Mouse (Mus musculus): ENCODE measurements at regions not wholly inside any gene's neighbourhood (a gene's known extent, or its start where the extent isn't known, plus 50 kb on each side); places are given as distances from the start of the nearest gene placed in this dataset.

DNA sequence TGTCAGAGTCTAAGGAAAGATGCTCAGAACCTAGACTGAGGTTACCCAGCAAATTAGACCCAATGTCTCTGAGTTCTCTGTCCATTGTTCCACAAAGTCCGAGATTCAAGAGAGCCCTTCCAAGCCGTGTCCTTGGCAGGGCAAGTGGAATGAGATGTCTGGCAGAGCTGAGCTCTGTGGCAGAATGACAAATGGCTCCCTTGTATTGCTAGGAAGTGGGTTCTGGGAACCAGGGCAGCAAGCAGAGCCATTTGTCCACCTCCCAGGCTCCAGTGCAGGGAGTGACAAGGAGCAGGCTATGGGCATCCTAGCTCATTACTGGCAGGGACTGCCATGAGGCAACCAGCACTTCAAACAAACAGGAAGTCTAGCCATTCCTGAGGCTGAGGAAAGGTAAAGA, 206.3 kb upstream of the Nlrp1b start:
- DNase-seq (ENCODE audit: low spot score) (no peak), ATAC-seq (replicated peaks; ENCODE audit: low FRiP score, low TSS enrichment, low read depth) (no peak)
- Histone ChIP-seq H3K4me3 (ENCODE audit: low read depth, low read length) (no peak overlapping the region), H3K9ac (ENCODE audit: low read length) (no peak overlapping the region), H3K4me2 (ENCODE audit: low read length) (no peak overlapping the region), H3K27me3 (replicated peaks; ENCODE audit: control insufficient read depth, insufficient read depth, low read length) (no peaks in the 10 kb centered on the region), H3K4me1 (replicated peaks; ENCODE audit: control insufficient read depth, insufficient read depth, low read length) (no peaks in the 10 kb centered on the region), H3K36me3 (ENCODE audit: control insufficient read depth, insufficient read depth, low read length) (no peaks in the 10 kb centered on the region), H3K27ac (ENCODE audit: low read depth) (no peak overlapping the region), H3K9me3 (ENCODE audit: control insufficient read depth, low read length) (no peaks in the 10 kb centered on the region)
- WGBS, result 35% methylated on average over 2 of the region's 2 CpGs

DNA sequence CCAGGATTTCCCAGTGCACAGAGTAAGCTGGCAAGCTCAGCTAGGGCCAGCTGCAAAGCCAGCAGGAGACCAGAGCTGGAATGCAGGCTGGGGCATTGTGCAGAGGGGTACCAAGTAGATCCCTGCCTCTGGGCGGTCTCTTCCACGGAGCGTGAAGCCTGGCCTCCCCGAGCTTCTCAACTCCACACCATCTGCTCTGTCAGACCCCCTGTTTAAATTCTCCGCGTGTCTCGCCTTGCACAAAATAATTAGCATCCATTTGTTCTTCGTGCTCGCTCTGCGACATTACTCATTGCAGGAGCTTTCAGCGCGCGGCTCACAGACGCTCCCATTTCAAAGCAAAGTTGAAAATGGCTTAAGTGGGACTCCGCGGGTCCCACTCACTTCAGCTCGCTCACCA, 209.3 kb upstream of the Nlrp1b start:
- no peaks in the 10 kb centered on the region for H3K36me3 ChIP-seq (ENCODE audit: control insufficient read depth, insufficient read depth, low read length)
- H3K4me1 ChIP-seq (replicated peaks; ENCODE audit: control insufficient read depth, insufficient read depth, low read length), result no peaks in the 10 kb centered on the region
- DNase-seq (ENCODE audit: low spot score) (no peak), ATAC-seq (replicated peaks; ENCODE audit: low FRiP score, low TSS enrichment, low read depth) (no peak)
- peak overlapping the region; percentile 12; the same call in 1 of the 2 replicates for H3K4me2 ChIP-seq (ENCODE audit: low read length)
- H3K27ac ChIP-seq (ENCODE audit: low read depth), result no peak overlapping the region
- H3K9me3 ChIP-seq (ENCODE audit: control insufficient read depth, low read length), result no peaks in the 10 kb centered on the region
- H3K4me3 ChIP-seq (ENCODE audit: low read depth, low read length), result no peak overlapping the region
- H3K9ac ChIP-seq (ENCODE audit: low read length), result no peak overlapping the region
- H3K27me3 ChIP-seq (replicated peaks; ENCODE audit: control insufficient read depth, insufficient read depth, low read length), result no peaks in the 10 kb centered on the region
- 8% methylated on average over 17 of the region's 17 CpGs for whole genome bisulfite sequencing

DNA sequence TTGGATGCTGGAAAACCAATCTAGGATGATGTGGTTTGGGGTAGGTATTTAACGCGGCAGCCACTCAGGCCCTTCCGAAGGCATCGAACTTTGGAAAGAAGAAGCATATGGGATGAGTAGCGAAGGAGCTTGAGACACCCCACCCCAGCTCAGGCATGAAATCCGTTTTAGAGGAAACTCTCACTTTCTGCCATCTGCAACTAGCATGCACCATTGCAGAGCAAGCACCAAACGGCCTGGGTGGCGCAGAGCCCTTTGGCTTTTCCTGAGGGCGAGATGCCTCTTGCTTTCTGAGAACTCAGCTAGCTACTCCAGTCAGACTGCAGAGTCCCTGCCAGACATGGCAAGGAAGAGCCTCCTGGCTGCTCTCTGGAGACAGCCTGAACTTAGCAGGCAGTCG, 209.9 kb upstream of the Nlrp1b start:
- Histone ChIP-seq H3K4me1 (replicated peaks; ENCODE audit: control insufficient read depth, insufficient read depth, low read length) (no peaks in the 10 kb centered on the region), H3K9ac (ENCODE audit: low read length) (no peak overlapping the region), H3K4me3 (ENCODE audit: low read depth, low read length) (no peak overlapping the region), H3K27me3 (replicated peaks; ENCODE audit: control insufficient read depth, insufficient read depth, low read length) (no peaks in the 10 kb centered on the region), H3K36me3 (ENCODE audit: control insufficient read depth, insufficient read depth, low read length) (no peaks in the 10 kb centered on the region), H3K9me3 (ENCODE audit: control insufficient read depth, low read length) (no peaks in the 10 kb centered on the region), H3K4me2 (ENCODE audit: low read length) (peak overlapping the region; percentile 12; the same call in 1 of the 2 replicates), H3K27ac (ENCODE audit: low read depth) (no peak overlapping the region)
- DNase-seq (ENCODE audit: low spot score) (no peak), ATAC-seq (replicated peaks; ENCODE audit: low FRiP score, low TSS enrichment, low read depth) (no peak)
- whole genome bisulfite sequencing, result 58% methylated on average over 10 of the region's 10 CpGs

DNA sequence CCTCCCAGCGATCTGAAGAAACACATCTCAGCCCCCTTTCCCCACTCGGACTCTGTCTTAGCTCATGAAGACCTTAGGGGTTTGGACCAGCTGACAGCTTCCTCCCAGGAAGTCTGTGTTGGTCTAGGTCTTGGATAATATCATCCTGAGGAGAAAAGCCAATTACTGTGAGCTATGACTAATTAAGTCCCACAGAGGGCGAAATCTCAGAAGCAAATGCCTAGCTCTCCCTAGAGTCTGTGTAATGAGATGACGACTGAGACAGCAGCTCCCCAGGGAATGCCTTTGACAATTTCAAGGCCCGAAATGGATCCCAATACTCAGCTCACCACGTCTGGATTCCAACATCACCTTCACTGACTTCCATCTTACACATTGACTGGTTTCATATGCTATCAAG, 213.5 kb upstream of the Nlrp1b start:
- no peaks in the 10 kb centered on the region for H3K27me3 ChIP-seq (replicated peaks; ENCODE audit: control insufficient read depth, insufficient read depth, low read length)
- no peak overlapping the region for H3K9ac ChIP-seq (ENCODE audit: low read length)
- ATAC-seq (replicated peaks; ENCODE audit: low FRiP score, low TSS enrichment, low read depth) (no peak), DNase-seq (ENCODE audit: low spot score) (no peak)
- no peak overlapping the region for H3K4me3 ChIP-seq (ENCODE audit: low read depth, low read length)
- no peak overlapping the region for H3K4me2 ChIP-seq (ENCODE audit: low read length)
- H3K9me3 ChIP-seq (ENCODE audit: control insufficient read depth, low read length), result no peaks in the 10 kb centered on the region
- H3K36me3 ChIP-seq (ENCODE audit: control insufficient read depth, insufficient read depth, low read length), result no peaks in the 10 kb centered on the region
- H3K27ac ChIP-seq (ENCODE audit: low read depth), result no peak overlapping the region
- H3K4me1 ChIP-seq (replicated peaks; ENCODE audit: control insufficient read depth, insufficient read depth, low read length), result no peaks in the 10 kb centered on the region
- WGBS, result 57% methylated on average over 6 of the region's 6 CpGs

DNA sequence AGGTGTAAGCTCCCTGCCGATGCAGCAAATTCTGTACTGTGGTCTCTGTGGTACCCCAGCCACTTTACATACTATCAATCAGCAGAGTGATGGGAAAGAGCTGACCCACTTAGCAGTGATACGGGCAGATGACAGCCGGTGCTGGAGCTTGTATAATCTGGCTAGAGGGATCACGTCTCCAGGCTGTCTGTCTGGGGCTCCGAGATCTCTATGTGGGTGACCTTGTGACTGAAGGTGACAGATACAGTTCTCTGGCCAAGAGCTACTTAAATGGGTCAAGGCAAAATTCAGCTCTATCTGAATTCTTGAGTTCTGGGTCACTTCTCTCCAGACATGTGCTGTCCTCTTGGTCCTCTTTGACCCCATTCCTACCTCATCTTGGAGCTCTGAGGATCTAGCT, 216.1 kb upstream of the Nlrp1b start:
- H3K4me2 ChIP-seq (ENCODE audit: low read length), result no peak overlapping the region
- DNase-seq (ENCODE audit: low spot score), result no peak
- 74% methylated on average over 5 of the region's 5 CpGs for WGBS
- no peaks in the 10 kb centered on the region for H3K27me3 ChIP-seq (replicated peaks; ENCODE audit: control insufficient read depth, insufficient read depth, low read length)
- ATAC-seq (replicated peaks; ENCODE audit: low FRiP score, low TSS enrichment, low read depth), result no peak
- H3K4me3 ChIP-seq (ENCODE audit: low read depth, low read length), result no peak overlapping the region
- H3K27ac ChIP-seq (ENCODE audit: low read depth), result no peak overlapping the region
- H3K36me3 ChIP-seq (ENCODE audit: control insufficient read depth, insufficient read depth, low read length), result no peaks in the 10 kb centered on the region
- no peaks in the 10 kb centered on the region for H3K4me1 ChIP-seq (replicated peaks; ENCODE audit: control insufficient read depth, insufficient read depth, low read length)
- no peaks in the 10 kb centered on the region for H3K9me3 ChIP-seq (ENCODE audit: control insufficient read depth, low read length)
- H3K9ac ChIP-seq (ENCODE audit: low read length), result no peak overlapping the region

DNA sequence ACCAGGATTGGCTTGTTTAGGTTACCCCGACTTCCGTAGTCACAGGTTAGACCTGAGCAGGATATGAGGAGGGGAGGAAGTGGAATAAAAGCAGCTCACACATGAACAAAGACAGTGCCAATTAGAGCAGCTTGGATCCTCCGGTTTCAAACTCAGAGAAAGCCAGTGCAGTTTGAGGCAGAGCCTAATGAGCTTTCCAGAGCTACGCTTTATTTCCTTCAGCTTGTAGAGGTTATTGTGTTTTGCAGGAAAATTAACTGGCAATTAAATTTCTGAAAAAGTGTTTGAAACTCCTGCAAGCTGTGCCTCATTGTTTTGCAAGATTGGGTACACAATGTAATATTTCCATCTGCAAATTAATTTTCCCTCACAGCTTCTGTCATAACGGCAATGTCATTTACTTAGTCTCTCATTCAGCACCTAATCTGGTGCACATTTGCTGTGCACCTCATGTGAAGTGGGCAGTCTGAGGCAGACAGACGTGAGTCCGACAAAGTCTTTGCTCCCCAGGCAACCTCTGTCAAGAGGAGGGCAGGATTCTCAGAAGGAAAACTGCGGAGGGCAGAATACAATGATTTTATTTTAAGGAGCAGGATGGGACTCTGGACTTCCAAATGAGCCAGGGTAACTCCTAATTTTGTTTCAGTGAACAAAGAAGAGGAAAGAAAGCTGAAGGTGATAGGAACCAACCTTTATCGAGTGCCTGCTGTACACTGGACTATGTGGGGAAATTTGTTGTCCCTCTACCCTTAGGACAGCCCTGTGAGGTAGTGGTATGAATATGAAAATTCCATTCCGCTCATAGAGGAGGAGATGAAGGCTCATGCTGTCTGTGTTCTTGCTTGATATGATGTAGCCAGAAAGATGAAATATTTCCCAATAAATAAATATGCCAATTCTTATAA, 217.6 kb upstream of the Nlrp1b start:
- ATAC-seq (replicated peaks; ENCODE audit: low FRiP score, low TSS enrichment, low read depth), result no peak

DNA sequence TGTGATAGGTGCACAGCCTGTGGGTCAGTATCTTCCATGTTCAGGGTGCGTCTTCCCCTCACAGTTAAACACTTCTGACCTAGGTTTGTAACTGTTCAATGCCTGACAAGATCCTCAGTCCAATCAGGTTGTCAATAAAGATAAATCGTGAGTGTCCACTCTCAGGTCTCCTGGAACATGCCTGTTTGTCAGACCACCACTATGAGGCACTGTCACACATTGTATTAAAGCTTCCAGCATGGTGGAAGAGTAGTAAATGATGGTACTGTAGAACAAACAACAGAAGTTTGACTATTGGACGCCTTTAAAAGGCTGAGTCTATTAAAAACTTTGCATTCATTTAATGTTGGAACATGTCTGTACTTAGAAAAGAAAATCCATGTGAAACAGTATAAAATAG, 249.6 kb upstream of the Nlrp1b start:
- WGBS, result 73% methylated on average over 3 of the region's 3 CpGs
- no peak for ATAC-seq (replicated peaks; ENCODE audit: low FRiP score, low TSS enrichment, low read depth)

More for the DNA sequence above, 217.6 kb upstream of the Nlrp1b start:
- Histone ChIP-seq H3K4me1 (replicated peaks; ENCODE audit: control insufficient read depth, insufficient read depth, low read length) (no peaks in the 10 kb centered on the region), H3K36me3 (ENCODE audit: control insufficient read depth, insufficient read depth, low read length) (no peaks in the 10 kb centered on the region), H3K27ac (ENCODE audit: low read depth) (no peak overlapping the region), H3K4me3 (ENCODE audit: low read depth, low read length) (no peak overlapping the region), H3K27me3 (replicated peaks; ENCODE audit: control insufficient read depth, insufficient read depth, low read length) (no peaks in the 10 kb centered on the region), H3K4me2 (ENCODE audit: low read length) (no peak overlapping the region), H3K9me3 (ENCODE audit: control insufficient read depth, low read length) (no peaks in the 10 kb centered on the region), H3K9ac (ENCODE audit: low read length) (no peak overlapping the region)
- DNase-seq (ENCODE audit: low spot score), result no peak
- 76% methylated on average over 10 of the region's 10 CpGs for WGBS

DNA sequence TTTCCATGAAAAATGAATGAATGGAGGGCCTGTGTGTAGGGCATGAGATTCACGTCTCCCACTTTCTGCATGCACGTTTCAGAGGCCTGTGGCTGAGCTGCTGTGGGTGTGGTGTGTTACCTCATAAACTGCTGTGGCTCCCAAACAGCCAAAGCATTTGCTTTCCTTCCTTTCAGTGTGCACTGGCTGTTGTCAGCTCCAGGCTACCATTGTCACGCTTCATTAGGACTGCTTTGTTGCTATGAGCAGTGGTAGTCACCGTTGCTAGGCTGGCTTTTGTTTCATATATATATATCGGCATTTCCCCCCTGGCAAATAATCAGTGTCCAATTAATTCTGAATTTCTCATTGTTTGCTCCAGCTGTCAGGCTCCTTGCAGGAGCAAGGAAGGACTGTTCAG, 251.9 kb upstream of the Wscd1 start:
- H3K27me3 ChIP-seq (replicated peaks; ENCODE audit: control insufficient read depth, insufficient read depth, low read length), result no peaks in the 10 kb centered on the region
- 59% methylated on average over 5 of the region's 5 CpGs for WGBS
- no peak overlapping the region for H3K4me3 ChIP-seq (ENCODE audit: low read depth, low read length)
- no peak overlapping the region for H3K27ac ChIP-seq (ENCODE audit: low read depth)
- no peaks in the 10 kb centered on the region for H3K4me1 ChIP-seq (replicated peaks; ENCODE audit: control insufficient read depth, insufficient read depth, low read length)
- H3K4me2 ChIP-seq (ENCODE audit: low read length), result no peak overlapping the region
- ATAC-seq (replicated peaks; ENCODE audit: low FRiP score, low TSS enrichment, low read depth) (no peak), DNase-seq (ENCODE audit: low spot score) (no peak)
- H3K36me3 ChIP-seq (ENCODE audit: control insufficient read depth, insufficient read depth, low read length), result no peaks in the 10 kb centered on the region
- H3K9ac ChIP-seq (ENCODE audit: low read length), result no peak overlapping the region
- no peaks in the 10 kb centered on the region for H3K9me3 ChIP-seq (ENCODE audit: control insufficient read depth, low read length)

More for the DNA sequence above, 249.6 kb upstream of the Nlrp1b start:
- H3K9ac ChIP-seq (ENCODE audit: low read length), result no peak overlapping the region
- no peak overlapping the region for H3K4me2 ChIP-seq (ENCODE audit: low read length)
- H3K27ac ChIP-seq (ENCODE audit: low read depth), result no peak overlapping the region
- no peak for DNase-seq (ENCODE audit: low spot score)
- no peaks in the 10 kb centered on the region for H3K36me3 ChIP-seq (ENCODE audit: control insufficient read depth, insufficient read depth, low read length)
- no peaks in the 10 kb centered on the region for H3K4me1 ChIP-seq (replicated peaks; ENCODE audit: control insufficient read depth, insufficient read depth, low read length)
- no peak overlapping the region for H3K4me3 ChIP-seq (ENCODE audit: low read depth, low read length)
- H3K27me3 ChIP-seq (replicated peaks; ENCODE audit: control insufficient read depth, insufficient read depth, low read length), result no peaks in the 10 kb centered on the region
- H3K9me3 ChIP-seq (ENCODE audit: control insufficient read depth, low read length), result no peaks in the 10 kb centered on the region

DNA sequence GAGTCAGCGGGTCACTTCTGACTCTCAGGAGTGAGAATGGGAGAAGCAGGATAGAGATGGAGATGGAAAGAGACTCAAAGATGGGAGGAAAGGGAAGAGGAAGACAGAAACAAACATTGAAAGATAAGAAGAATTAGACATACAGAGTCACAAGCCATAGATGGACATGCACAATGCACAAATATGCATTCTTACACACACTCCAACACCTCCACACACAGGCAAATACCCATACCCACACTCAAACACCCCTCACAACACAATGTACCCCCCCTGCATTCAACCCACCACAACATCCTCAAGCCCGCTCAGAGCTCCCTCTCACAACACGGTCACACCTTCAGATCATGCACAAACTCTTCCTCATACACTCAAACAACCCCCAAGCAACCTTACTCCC, 251.4 kb upstream of the Wscd1 start:
- no peak overlapping the region for H3K4me3 ChIP-seq (ENCODE audit: low read depth, low read length)
- no peak overlapping the region for H3K4me2 ChIP-seq (ENCODE audit: low read length)
- 79% methylated on average over 3 of the region's 3 CpGs for WGBS
- DNase-seq (ENCODE audit: low spot score) (no peak), ATAC-seq (replicated peaks; ENCODE audit: low FRiP score, low TSS enrichment, low read depth) (no peak)
- H3K9ac ChIP-seq (ENCODE audit: low read length), result no peak overlapping the region
- H3K9me3 ChIP-seq (ENCODE audit: control insufficient read depth, low read length), result no peaks in the 10 kb centered on the region
- H3K36me3 ChIP-seq (ENCODE audit: control insufficient read depth, insufficient read depth, low read length), result no peaks in the 10 kb centered on the region
- no peak overlapping the region for H3K27ac ChIP-seq (ENCODE audit: low read depth)
- no peaks in the 10 kb centered on the region for H3K27me3 ChIP-seq (replicated peaks; ENCODE audit: control insufficient read depth, insufficient read depth, low read length)
- no peaks in the 10 kb centered on the region for H3K4me1 ChIP-seq (replicated peaks; ENCODE audit: control insufficient read depth, insufficient read depth, low read length)

All from intestine, embryonic 14.5 days (tissue).